Mouse (Mus musculus) R1 (cell line): Measurements from ENCODE around the gene Sgsm3.

ENCODE experiments used
- DNase-seq: peaks from one replicate; pipeline ENCODE4 v3.0.0-alpha.2; 2018; ENCODE audit warnings: low read depth, low spot score

Gene Sgsm3

DNA sequence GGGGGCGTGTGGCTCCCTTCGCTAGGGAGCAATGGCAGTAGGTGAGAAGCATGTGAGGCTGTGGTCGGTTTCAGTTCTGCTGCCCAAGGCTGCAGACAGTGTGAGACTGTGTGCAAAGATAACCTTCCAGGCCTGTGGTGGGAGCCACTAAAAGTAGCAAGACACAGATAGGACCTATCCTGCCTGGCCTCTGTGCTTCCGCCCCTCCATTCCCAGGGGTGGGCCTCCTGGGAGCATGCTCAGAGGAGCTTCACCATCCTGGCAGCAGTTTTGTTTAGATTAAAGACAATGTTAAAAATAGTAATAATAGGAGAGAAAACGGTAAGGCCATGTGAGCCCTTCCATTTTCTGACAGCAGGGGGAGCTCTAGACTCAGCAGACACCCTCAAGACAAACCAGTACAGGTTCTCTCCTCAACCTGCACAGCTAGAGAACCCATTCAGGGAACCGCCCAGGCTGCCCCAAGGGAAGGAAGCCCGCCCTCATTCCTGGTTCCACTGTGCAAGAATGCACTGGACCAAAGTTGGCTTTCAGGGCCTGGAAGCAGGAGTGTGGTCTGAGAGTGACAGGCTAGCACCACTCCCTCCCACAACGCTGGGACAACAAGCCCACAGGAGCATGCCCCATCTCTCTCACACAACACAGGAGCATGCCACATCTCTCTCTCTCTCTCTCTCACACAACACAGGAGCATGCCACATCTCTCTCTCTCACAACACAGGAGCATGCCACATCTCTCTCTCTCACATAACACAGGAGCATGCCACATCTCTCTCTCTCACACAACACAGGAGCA, 50.0 kb downstream of the Sgsm3 start:
- DNase-seq, result peak; percentile 86

DNA sequence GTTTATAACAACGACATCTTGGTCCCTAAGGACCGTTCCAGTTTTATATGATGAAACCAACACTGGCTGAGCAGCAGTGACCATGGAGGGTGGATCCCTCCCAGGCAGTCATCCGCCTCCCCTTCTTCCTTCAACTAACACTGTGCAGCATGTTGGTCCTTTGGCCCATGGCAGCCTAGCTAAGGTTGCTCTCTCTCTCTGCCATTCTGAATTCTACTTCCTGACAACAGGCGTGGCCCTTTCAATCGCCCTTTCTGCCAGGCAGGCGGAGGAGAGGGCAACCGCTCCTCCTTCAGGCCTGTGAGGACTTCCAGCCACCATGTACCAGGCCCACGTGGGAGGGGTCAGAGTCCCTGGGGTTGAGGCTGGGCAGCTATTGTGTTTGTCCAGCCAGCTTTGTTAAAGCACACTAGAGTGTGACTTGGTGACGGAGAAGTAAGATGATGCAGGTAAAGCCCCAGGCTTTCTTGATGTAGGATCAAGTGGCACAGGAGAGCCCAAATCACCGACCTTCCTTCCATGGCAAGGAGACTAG, 53.4 kb downstream of the Sgsm3 start:
- no peak for DNase-seq

DNA sequence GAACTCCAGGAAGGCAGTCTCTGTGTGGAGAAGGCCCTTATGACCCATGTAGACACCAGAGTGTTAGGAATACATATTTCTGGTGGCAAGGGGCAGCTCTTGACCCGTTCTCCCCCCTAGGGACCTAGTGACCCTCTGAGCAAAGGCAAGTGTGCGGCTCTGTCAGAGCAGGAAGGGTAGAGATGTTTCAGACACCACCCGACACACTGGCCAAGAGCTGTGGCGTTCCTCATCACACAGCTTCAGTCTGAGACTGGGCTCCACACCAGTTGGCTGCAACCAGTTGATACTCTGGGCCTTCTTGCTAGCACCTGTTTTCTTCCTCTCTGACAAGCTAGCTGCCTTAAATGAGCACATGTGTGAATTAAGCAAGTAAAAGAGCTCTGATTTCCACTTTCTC, 54.0 kb downstream of the Sgsm3 start:
- no peak for DNase-seq

DNA sequence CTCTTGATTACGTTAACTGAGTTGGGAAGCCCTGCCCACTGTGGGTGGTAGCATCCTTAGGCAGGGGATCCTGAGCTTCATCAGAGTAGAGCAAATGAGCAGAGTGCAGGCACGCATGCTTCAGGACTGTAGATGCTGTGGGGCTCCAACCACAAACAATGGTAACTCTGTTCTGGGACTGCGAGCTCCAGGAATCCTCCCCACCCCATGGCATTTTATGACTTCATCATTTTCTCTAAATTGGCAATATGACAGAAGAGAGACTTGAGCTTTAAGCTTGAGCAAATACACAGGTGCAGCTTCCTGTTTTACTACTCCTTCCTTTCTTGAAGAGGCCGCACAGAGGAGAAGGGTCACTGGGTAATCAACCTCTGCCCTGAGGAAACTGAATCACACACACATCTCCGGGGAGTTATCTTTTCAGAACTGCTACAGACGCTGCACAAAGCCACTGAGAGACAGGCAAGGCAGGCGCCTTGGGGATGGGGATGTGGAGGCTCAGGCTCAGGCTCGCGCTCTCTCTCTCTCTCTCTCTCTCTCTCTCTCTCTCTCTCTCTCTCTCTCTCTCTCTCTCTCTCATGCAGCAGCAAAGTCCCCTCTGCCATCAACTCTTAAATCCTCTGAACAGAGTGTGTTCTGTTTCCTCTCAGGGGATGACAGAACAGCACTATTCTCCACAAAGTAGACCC, 55.5 kb downstream of the Sgsm3 start:
- no peak for DNase-seq

DNA sequence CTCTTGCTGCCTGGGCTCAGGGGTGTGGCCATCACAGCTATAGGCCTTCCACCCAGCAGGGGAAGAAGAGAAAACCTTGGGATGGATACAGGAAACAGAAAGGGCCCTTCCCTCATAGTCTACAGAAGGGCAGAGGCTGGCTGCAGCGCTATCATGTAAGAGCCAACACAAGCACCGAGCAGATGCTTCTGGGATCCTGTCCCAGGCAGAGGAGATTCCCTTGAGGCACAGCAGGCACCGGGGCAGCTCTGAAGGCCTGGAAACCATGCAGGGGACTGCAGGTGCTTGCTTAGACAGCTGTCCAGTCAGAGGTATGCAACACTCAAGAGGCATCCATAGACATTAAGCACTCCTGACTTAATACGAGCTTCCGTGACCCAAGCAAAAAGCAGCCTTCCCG, 56.6 kb downstream of the Sgsm3 start:
- no peak for DNase-seq

DNA sequence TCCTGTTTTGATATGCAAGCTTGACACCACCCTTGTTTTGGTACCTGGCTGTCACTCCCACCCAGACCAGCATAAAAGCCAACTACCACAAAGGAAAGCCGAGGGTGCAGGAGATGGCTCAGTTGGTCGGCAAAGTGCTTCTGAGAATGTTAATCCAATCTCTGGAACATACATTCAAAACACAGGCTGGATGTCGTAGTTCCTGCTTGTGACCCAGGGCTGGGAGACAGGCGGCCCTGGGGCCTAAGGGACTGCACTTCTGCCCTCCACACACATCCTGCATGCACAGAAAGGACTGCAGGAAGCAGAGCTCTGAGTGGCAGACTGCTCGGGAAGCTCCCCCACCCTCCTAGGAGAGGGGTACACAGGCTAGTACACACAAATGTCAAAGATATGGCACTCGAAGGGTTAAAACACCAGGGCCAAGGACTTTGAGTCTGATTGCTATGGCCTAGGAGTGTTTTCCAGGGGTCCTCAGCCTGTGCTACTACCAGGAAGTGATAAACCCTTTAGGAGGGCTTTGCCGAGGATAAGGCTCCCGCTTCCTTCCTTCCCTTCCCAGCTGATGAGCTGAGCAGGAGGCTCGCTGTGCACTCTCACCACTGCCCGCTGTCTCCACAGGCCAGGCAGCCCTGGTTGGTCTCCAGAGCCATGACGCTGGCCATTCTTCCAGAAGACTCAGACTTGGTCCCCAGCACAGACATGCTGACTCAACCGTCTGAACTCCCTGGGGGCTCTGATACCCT, 58.0 kb downstream of the Sgsm3 start:
- no peak for DNase-seq

DNA sequence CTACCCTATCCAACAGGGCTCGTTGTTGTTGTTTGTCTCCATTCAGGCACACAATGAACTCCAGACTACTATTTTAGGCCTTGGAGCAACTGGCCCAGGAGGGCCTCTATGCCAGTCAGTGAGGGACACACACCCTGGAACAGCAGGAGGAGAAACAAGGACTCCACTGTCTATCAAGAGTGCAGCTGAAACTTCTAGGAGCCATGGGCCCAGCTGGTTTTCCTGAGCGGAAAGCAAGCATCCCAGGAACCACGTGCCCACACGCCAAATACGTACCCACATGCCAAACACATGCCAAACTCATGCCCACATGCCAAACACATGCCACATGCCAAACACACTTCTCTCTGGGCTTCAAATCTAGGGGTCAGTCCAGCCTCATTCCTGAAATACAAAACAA, 60.9 kb downstream of the Sgsm3 start:
- no peak for DNase-seq

DNA sequence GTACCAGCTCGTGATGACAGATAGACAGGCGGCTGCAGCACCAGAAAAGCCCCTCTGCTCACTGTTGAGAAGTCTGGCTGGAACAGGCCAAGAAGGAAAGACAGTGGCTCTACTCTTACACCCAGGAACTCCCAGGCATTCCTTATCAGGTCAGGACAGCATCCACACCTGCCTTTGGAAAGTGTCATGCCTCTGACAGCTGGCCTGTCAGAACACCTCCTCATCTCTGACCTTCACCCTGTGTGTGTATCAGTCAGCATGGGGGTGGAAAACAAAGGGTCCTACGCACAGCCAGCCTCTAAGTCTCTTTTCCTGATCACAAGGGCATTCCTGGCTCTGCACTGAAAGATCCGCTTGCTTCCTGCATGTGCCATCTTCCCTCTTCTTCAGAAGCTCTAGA, 64.2 kb downstream of the Sgsm3 start:
- no peak for DNase-seq

DNA sequence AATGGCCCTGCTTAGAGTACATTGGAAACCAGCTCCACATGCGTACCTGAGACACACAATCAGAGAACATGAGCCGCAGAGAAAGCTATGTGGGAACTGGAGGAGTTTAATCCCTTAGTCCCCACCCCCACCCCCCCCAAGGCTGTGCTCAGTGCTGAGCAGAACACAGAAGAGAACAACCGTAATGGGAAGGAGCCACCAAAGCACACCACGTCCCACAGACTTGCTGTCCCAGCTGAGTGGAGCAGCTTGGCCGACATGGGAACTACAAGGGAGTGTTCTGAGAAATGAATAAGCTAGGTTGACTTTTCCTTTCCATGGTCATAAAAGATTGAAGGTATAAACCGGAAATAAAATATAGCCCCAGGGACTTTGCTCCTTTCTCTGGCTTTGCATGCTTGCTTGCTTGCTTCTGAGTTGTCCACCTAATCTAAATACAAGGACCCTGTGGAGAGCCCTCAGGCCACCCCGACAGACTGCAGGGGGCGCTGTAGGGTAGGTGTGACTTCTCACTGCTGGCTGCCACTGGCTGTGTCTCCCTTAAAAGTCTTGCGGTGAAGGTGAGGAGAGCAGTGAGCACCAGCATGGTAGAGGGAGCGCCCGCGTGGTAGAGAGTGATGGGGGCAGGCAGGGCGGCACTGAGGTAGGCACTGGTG, 64.8 kb downstream of the Sgsm3 start:
- peak; percentile 64 for DNase-seq

DNA sequence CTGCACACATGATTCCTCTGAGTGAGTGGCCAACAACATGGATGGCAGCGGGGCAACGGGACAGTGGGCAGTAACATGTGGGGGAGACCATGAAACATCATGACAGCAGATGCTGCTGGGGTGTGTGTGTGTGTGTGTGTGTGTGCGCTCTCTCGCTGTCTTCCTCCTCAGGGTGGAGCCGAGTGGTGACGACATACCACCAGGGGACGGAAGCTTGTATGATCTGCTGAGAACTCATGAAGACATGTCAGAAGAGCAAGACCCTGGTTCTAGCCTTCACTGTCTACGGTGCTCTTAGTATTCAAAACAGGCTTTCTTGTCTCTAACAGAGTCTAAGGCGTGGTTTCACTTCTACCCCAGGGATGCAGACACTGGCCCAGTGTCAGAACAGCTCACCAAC, 66.9 kb downstream of the Sgsm3 start:
- DNase-seq, result no peak

DNA sequence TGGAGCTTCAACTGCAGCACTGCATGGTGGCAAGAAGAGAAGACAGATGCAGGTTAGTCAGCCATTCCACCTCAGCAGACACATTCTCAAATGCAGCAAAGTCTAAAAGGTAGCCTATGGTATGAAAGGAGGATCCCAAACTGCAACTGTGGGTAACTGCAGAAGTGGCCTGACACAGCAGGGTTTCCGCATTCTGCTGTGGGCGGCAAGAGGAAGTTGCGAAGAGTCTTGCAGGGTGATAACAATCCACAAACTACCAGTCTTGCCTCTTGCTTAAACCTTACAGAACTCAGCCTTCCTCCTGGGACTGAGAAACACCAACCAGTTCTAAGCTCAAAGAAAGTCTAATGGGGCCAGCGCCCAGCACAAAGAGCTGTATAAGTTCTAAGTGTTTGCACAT, 67.8 kb downstream of the Sgsm3 start:
- no peak for DNase-seq

DNA sequence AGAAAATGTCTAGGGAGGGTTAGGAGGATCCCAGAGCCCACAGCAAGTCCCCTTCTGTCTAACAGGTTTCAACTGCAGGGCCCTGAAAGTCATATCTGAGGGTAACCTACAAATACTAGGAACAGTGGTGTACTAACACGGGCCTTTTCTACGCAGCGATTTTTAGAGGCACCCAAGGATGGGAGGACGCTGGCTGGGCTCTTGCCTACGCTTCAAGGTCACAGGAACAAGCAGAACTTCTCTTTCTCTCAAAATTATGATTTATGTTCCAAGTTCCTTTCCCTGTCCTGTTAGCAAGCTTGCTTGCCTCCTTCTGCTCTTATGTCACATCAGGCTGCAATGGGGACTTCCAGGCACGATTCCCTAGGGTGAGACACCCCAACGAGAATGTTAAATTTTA, 68.5 kb downstream of the Sgsm3 start:
- DNase-seq, result no peak

DNA sequence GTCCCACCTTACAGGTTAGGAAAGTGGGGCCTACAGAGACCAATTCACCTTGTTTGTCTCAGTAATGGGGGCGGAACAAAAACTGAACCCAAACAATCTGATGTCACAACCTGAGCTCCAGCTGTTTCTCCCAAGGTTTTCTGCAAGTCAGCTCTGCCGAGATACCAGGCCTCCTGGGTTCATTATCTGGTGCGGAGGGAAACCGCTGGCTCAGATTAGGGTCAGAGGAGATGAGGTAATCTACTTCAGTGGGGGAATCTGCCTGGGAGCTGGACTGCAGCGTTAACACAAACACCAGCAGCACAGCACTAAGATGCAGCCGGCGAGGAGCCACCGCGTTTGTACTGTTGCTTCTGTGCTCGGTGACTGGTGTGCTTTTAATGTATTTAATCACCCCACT, 69.9 kb downstream of the Sgsm3 start:
- no peak for DNase-seq

DNA sequence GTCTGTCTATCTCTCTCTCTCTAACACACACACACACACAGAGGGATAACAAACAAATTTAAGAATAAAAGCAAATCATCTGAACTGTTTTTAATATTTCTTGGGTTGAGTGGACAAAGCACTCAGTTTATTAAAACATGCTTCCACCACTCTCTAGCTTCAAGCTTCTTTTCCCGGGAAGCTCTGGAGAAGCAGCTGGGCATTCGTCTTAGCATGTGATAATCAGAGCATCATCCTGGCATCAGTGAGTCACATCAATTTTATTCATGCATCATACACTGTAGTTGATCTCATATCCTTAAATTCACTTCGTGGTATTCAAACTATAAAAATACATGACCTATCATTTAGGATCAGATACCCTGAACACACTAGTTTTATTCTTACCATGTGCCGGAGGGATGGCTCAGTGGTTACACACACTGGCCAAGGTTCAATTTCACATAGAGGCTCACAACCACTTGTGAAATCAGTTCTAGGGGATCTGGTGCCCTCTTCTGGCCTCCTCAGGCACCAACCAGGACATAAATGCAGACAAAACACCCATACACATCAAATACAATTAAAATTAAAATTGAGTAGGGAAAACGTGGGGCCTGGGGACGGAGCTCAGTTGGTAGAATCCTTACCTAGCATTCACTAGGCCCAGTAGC, 72.0 kb downstream of the Sgsm3 start:
- DNase-seq, result peak; percentile 44

DNA sequence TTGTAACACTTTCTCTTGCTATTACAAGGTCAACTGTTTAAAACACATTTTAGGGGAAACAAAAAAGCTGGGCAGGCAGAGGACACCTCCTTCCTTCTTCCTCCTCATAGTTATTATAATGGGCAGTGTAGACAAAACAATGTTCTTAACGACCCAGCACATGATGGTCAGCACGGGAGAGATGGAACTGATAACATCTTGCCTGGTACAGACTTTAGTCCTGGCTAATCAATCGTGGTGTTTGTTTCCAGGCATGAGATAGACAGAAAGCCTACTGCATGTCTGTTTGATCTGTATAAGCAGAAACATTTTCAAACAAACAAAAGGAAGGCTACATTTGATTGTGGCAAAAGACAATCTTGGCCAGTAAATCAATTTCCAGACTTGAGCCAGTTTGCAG, 72.9 kb downstream of the Sgsm3 start:
- DNase-seq, result no peak

DNA sequence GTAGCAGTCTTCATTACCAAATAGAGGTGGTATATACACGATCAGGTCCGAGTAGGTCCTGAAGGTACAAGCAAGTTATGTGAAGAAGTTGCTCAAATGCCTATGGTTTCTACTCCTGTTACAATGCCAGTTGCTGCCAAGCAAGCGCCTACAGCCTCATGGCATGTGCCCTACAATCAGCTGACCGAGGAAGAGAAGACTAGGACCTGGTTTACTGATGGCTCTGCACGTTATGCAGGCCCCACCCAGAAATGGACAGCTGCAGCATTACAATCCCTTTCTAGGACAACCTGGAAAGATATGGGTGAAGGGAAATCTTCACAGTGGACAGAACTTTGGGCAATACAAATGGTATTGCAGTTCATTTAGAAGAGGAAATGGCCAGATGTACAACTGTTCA, 74.9 kb downstream of the Sgsm3 start:
- DNase-seq, result no peak

DNA sequence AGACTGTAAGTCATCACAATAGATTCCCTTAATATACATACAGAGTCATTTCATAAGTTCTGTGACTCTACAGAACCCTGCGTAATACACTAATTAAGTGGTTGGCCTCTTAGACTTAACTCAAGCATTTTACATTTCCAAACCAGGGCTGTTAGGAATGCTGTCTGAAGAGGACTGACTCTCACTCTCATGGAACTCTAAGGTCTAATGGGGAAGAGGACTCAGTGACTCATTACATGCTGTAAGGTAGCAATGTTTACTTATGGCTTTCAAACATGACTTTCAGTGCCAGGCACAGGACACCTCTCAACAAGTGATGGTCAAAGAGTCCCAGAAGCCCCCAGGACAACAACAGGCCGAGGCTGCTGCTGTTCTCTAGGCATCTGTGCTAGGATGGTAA, 77.9 kb downstream of the Sgsm3 start:
- DNase-seq, result no peak

DNA sequence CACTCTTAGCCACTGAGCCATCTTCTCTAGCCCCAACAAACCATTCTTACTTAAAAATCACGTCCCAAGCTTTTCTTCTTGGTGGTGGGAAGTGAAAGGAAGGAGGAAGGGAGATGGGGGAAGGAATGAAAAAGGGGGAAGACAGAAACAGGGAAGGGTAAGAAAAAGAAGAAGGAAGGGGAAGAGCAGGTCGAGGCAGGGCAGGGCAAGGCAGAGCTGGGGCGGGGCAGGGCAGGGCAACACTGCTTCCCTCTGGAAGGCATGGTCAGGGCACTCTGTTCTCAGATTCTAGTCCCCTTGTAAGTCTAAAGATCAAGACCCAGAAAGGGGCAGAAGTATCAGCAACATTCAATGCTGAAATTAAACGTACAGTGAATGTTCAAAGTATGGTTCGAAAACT, 80.2 kb downstream of the Sgsm3 start:
- DNase-seq, result no peak

DNA sequence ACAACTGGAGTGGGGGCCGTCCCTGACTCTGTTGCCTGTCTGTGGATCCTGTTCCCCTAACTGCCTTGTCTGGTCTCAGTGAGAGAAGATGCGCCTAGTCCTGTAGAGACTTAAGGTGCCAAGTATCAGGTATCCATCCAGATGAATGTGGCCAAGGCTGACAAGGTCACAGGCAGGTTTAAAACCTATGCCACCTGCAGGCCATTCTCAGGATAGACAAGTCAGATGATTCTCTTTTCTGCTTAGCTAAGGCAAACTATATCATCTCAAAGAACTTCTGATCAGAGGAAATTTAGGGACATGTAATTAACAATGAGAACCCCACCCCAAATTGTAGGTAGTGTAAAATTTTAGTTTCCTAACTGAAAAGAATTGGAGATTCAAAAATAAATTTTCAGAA, 83.4 kb downstream of the Sgsm3 start:
- peak; percentile 50 for DNase-seq
